In the genomic region with DNA sequence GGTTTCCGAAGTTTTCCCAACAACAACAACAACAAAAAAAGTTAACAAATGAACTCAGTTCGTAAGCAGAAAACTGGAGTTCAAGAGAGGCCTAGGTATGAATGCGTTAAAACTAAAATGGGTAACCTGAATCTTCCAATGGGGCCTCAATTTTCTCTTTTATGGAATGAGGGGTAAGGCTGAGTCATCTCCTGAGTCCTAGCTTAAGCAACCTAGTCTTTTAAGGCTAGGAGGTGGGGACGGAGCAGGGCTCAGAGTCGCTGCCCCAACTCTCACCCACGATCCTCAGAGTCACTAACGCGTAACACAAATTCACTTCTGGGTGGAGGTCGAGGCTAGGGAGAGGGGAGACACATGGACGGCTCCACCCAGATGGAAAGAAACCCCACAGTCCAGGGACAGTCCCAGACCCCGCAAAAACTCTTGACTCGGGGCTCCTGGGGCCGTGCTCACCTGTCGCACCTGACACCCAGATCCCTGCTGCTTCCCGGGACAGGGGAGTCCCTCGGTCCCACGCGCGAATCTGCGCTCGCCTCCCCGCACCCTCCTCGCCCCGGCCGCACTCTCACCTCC, we compare ENCODE assay signal across 8 mouse cellular contexts. TPM values are rescaled to one million over a fixed set of nuclear protein-coding genes. Genes with fewer than 3 reads are reported as not detected.
DNase-seq lines count a peak whose midpoint lies in the region; ATAC-seq lines count a peak whose summit lies in the region.

No protein-coding gene starts in this region.

- H3K9me3 ChIP-seq in kidney, embryonic 14.5 days (ENCODE audit: control insufficient read depth, low read length): no peaks in the 10 kb centered on the region
- H3K9me3 ChIP-seq in heart, embryonic 16.5 days (replicated peaks; ENCODE audit: control insufficient read depth, low read length): no peaks in the 10 kb centered on the region

- peak overlapping the region; percentile 70 for H3K4me2 ChIP-seq in kidney, embryonic 14.5 days (replicated peaks; ENCODE audit: low read depth, low read length)
- peak overlapping the region; percentile 96 for H3K4me2 ChIP-seq in heart, embryonic 16.5 days (ENCODE audit: low read depth, low read length)

- no peak overlapping the region for H3K27ac ChIP-seq in kidney, embryonic 14.5 days (ENCODE audit: low read depth, low read length)
- H3K27ac ChIP-seq in heart, embryonic 16.5 days (ENCODE audit: low read length): peak overlapping the region; percentile 19; the same call in 1 of the 2 replicates

- peaks cover 4% of the 10 kb centered on the region for H3K4me1 ChIP-seq in kidney, embryonic 14.5 days (ENCODE audit: control insufficient read depth, insufficient read depth, low read length)
- peaks cover 11% of the 10 kb centered on the region; the same call in 1 of the 2 replicates for H3K4me1 ChIP-seq in heart, embryonic 16.5 days (ENCODE audit: control insufficient read depth, insufficient read depth, low read length)

- 6% methylated on average over 25 of the region's 25 CpGs for WGBS in kidney, embryonic 14.5 days
- 6% methylated on average over 25 of the region's 25 CpGs for WGBS in heart, embryonic 16.5 days

- no peak for DNase-seq in kidney, postnatal 4 days
- DNase-seq in adipocyte (ENCODE audit: low spot score): peak; percentile 46
- no peak for DNase-seq in layer of hippocampus, postnatal 36 days
- DNase-seq in urinary bladder, postnatal 14 days (ENCODE audit: low spot score): no peak
- DNase-seq in ovary, postnatal 10 days (ENCODE audit: low spot score): no peak

- H3K9ac ChIP-seq in kidney, embryonic 14.5 days (ENCODE audit: low read depth, low read length): peak overlapping the region; percentile 67
- H3K9ac ChIP-seq in heart, embryonic 16.5 days (ENCODE audit: low read length): peak overlapping the region; percentile 79

- ATAC-seq in kidney, embryonic 14.5 days (ENCODE audit: low FRiP score, low TSS enrichment): peak; percentile 84; the same call in 1 of the 2 replicates
- ATAC-seq in heart, embryonic 16.5 days (replicated peaks; ENCODE audit: extremely low read depth, insufficient read depth, low FRiP score): no peak; the same call in 1 of the 2 replicates
- ATAC-seq in megakaryocyte, adult 5-6 weeks (ENCODE audit: poor library complexity, severe bottlenecking): 0 out of 2 replicates have a peak, but pooled peaks have one; percentile 4

- H3K27me3 ChIP-seq in kidney, embryonic 14.5 days (ENCODE audit: control insufficient read depth, insufficient read depth, low read length): no peaks in the 10 kb centered on the region
- no peaks in the 10 kb centered on the region for H3K27me3 ChIP-seq in heart, embryonic 16.5 days (ENCODE audit: control insufficient read depth, insufficient read depth, low read length)

- peak overlapping the region; percentile 78 for H3K4me3 ChIP-seq in kidney, embryonic 14.5 days (ENCODE audit: low read length)
- H3K4me3 ChIP-seq in heart, embryonic 16.5 days (ENCODE audit: low read length): peak overlapping the region; percentile 82

- peaks cover 7% of the 10 kb centered on the region for H3K36me3 ChIP-seq in kidney, embryonic 14.5 days (ENCODE audit: control insufficient read depth, insufficient read depth, low read length)
- H3K36me3 ChIP-seq in heart, embryonic 16.5 days (ENCODE audit: control insufficient read depth, insufficient read depth): peaks cover 8% of the 10 kb centered on the region

RNA-seq across cellular contexts. Expression of a gene that starts 0.5 kb away (rescaled TPM):
- 88.6 and 99.8 TPM in 2 replicates for polyA plus RNA-seq in kidney, embryonic 14.5 days (2014; fragmentation: Nextera tagmentation; extraction: Ambion mirVana)
- polyA plus RNA-seq in heart, embryonic 16.5 days (2015; fragmentation: Nextera tagmentation; extraction: Ambion mirVana): 102 and 108 TPM in 2 replicates
- total RNA-seq in megakaryocyte, adult 5-6 weeks (2015): 109 and 112 TPM in 2 replicates
- 141 and 168 TPM in 2 replicates for total RNA-seq in megakaryocyte, adult 5-6 weeks (2017)
- 100 to 1,000 TPM in 1 of 2 experiments, 10 to 100 TPM in 1; 99.5 to 106 TPM for total RNA-seq in layer of hippocampus, postnatal 36 days (2021)

RNA-seq across cellular contexts. Expression of a gene that starts 15.2 kb away (rescaled TPM):
- polyA plus RNA-seq in kidney, embryonic 14.5 days (2014; fragmentation: Nextera tagmentation; extraction: Ambion mirVana): 129 and 132 TPM in 2 replicates
- polyA plus RNA-seq in heart, embryonic 16.5 days (2015; fragmentation: Nextera tagmentation; extraction: Ambion mirVana): 80.3 and 89.8 TPM in 2 replicates
- 126 and 130 TPM in 2 replicates for total RNA-seq in megakaryocyte, adult 5-6 weeks (2015)
- 115 and 132 TPM in 2 replicates for total RNA-seq in megakaryocyte, adult 5-6 weeks (2017)
- total RNA-seq in layer of hippocampus, postnatal 36 days (2021): 10 to 100 TPM; 36.1 to 37.4 TPM

RNA-seq across cellular contexts. Expression of a gene that starts 15.3 kb away (rescaled TPM):
- polyA plus RNA-seq in kidney, embryonic 14.5 days (2014; fragmentation: Nextera tagmentation; extraction: Ambion mirVana): 41.3 and 45.1 TPM in 2 replicates
- polyA plus RNA-seq in heart, embryonic 16.5 days (2015; fragmentation: Nextera tagmentation; extraction: Ambion mirVana): 31.6 and 32.3 TPM in 2 replicates
- total RNA-seq in megakaryocyte, adult 5-6 weeks (2015): 14.3 and 18.5 TPM in 2 replicates
- total RNA-seq in megakaryocyte, adult 5-6 weeks (2017): 19.7 and 26.8 TPM in 2 replicates
- 10 to 100 TPM; 10.8 TPM for total RNA-seq in layer of hippocampus, postnatal 36 days (2021)
